Mouse (Mus musculus) cerebellum, adult 11-12 months (tissue): ENCODE measurements at regions not wholly inside any gene's neighbourhood (a gene's known extent, or its start where the extent isn't known, plus 50 kb on each side); places are given as distances from the start of the nearest gene placed in this dataset.
"Not testable (repeated sequence)": the region's sequence is repeated elsewhere in the genome, so short reads cannot be mapped to it uniquely, and the experiment has no call there.

ENCODE experiments used
- DNase-seq: peaks from one replicate; pipeline ENCODE4 v3.0.0; 2022

DNA sequence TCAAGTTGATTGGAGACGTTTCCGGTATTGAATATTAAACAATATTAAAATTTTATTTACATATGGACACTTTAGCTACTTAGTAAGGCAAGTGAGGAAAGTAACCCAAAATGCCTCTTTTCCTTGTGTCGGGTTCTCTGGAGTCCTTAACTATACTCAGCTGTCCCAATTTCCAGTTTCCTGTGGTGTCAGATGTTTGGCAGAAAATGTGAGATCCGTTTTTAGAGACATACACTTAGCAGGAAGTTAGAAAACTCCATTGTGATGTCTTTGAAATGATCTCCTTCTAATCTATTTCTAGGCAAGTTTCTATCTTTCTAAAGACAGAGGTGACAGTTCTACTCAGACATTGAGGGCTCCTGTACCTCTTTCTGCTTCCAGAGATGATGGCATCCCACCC lies 168.9 kb upstream of the Plcxd3 start:
- no peak for DNase-seq

- DNase-seq, result peak; percentile 27
Observed at GRCm38 (mm10) chr15:4213371-4213770, 161.9 kb upstream of the Plcxd3 start.

GRCm38 (mm10) chr15:4219102-4219501 lies 156.2 kb upstream of the Plcxd3 start:
- DNase-seq, result peak; percentile 72

DNA sequence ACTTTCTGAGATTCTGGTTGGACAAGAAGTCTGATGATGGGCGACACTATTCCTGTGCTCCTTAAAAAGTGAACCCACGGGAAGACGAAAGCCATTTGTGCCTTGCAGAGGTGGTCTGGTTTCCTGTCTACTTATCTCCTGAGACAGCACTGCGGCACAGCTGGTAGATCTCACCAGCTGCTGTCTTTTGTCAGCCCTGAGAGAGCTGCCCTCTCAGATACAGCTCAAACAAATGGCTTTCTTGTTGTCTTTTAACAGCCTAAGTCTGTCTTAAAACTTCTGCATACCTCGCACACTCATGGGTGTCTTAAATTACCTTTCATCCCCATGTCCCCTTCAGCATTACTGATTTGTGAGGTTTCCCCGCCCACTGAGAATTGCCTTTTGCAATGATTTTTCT lies 147.2 kb upstream of the Plcxd3 start:
- DNase-seq, result no peak

DNA sequence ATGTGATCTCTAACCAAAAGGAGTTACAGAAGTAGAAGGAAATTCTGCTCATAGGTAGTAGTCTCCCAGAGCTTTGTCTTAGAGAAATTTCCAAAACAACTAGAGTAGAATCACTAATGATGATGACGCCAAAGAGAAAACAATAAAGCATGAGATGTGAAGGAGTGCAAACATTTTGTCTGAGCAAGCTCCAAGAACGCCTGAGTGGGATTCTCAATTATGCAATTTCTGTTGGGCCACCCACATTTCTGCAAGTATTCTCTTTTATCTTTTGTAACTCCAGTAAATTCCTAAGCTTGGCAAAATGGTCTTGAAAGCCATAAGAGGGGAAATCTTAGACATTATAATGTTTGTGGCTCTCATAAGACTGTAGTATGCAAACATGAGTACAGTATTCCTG lies 134.6 kb upstream of the Plcxd3 start:
- no peak for DNase-seq

- DNase-seq, result no peak
Observed at GRCm38 (mm10) chr15:4247637-4248136, 127.6 kb upstream of the Plcxd3 start.

- no peak for DNase-seq
Observed at GRCm38 (mm10) chr15:4264601-4265000, 110.7 kb upstream of the Plcxd3 start.

GRCm38 (mm10) chr15:4269835-4270234 lies 105.5 kb upstream of the Plcxd3 start:
- no peak for DNase-seq

GRCm38 (mm10) chr15:4277011-4277410 lies 98.3 kb upstream of the Plcxd3 start:
- peak; percentile 26 for DNase-seq

DNA sequence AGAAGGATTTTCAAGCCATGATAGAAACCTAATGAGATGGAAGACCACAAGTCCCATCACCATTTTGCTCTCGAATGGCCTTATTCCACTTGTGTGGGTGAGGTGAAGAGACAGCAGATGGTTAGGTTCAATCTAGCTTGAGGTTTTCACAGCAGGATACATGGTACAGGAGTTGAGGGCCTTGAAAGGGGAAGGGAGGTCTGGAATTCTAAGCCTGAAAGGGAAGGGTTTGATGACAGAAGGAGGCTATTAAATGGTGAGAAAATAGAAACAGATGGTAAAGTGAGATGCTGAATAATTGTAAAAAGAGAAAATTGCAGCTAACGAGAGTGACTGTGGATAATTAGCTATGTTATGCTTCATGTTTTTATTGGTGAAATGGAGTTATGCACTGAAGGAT lies 67.8 kb upstream of the Plcxd3 start:
- peak; percentile 65 for DNase-seq

DNA sequence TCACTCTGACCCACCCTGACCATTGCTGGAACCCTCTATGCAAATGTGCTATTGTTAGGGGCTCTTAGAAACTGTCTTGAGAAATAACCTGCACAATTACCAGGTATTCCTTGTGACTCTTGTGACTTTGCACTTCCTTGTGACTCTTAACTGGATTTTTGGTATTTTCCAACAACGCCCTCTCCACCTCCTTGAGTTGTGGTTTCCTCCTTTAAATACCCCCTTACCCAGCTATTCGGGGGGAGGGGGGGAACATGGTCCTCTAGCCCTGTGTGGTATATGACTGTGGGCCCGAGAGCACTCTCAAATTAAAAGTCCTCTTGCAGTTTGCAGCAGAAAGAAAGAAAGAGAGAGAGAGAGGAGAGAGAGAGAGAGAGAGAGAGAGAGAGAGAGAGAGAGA lies 61.6 kb upstream of the Plcxd3 start:
- DNase-seq, result not testable (repeated sequence)

DNA sequence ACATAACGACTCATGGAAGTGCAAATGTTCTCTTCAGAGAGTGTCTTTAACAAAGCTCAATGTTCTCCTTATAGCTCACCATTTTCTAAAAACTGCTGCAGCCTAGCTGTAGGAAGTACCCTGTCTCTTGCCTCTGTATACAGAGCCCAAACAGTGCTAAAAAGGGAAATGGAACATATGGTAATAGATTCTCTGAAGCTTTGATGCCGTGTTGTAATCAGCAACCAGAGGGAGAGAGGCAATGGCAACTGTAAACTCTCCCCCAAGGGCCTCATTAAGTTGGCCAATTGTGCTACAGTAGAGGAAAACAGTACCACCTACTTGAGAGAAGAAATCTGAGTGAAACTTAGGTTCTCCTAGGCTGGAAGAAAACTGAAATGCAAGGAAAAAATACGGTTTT lies 59.4 kb upstream of the Plcxd3 start:
- no peak for DNase-seq
